Mouse (Mus musculus) left cerebral cortex, adult 2 months (tissue): ENCODE results near the gene Tmem200a. TPM values are rescaled to one million over a fixed set of nuclear protein-coding genes. Genes with fewer than 3 reads are reported as not detected.

Experiments used
- DNase-seq, 2 experiments: peaks; one replicate each; pipeline ENCODE4 v3.0.0; 2021 to 2022; ENCODE audit warnings: low spot score in 2 of 2, mixed read lengths in 1 of 2; ENCODE audit errors: extremely low spot score in 1 of 2
- H3K27ac ChIP-seq: fragments of 200-600 bp; 2 replicates; pipeline ENCODE4 v1.8.1; 2022
- H3K4me3 ChIP-seq: fragments of 200-600 bp; 2 replicates; pipeline ENCODE4 v1.8.1; 2022
- CTCF ChIP-seq: fragments of 200-600 bp; IDR thresholded peaks from 2 replicates; pipeline ENCODE4 v1.8.1; 2022; ENCODE audit warnings: antibody characterized with exemption, mild to moderate bottlenecking, moderate library complexity
- intact Hi-C: fragments of 180-260 bp; cut with DNase I; formaldehyde crosslinking; loops from one replicate; pipeline ENCODE4 v1.15.1; 2025
- long read RNA-seq, 2 experiments: library from polyadenylated mRNA; stranded (forward); transcript quantifications; one replicate each; pipeline ENCODE4 v2.0.0; 2021; ENCODE audit warnings: borderline mapping rate in 2 of 2
- total RNA-seq, 2 experiments: library from RNA; stranded (reverse); gene quantifications; 2 replicates each; pipeline ENCODE4 v1.2.3; 2021

The Tmem200a gene
- total RNA-seq: 10 to 100 TPM; 18.3 to 21.0 TPM
- long read RNA-seq, experiment 1, full-length matches to known transcripts: 21 of 23 reads
- long read RNA-seq, experiment 1, partial matches to known transcripts: 2 of 23 reads
- long read RNA-seq, experiment 1, other reads (novel, unspliced or antisense): 0 of 23 reads
- long read RNA-seq, experiment 2, full-length matches to known transcripts: 14 of 16 reads
- long read RNA-seq, experiment 2, partial matches to known transcripts: 0 of 16 reads
- long read RNA-seq, experiment 2, other reads (novel, unspliced or antisense): 2 of 16 reads

DNA sequence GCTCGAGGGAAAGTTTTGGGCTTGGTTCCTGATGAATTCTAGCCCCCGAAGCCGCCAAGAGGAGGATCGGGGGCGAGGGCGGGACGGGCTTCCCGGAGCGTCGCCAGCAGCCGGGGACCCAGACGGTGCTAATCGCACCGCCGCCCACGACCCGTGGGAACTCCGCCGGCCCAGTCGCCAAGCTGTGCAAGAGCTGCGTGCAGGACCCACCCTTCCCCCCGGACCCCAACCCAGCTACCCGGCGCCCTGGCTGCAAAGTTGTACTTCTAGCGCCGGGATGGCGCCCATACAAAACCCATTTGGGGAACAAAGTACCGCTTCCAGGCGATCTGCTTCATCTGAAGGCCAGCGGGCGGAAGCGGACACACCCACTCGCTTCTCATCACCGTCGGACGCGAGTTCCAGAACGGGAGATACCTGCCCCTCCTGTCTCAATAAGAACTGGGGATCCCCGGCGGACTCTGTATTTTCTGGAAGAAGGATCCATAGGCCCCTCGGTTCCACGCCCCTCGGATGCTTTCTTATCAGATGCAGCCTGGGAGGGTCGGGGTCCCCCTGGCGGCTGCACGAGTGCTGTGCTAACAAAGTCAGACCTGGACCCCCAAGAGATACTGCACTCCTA is at the start of gene Tmem200a:
Gene Tmem200a (minus strand): TSS at position 532 of the 622 bp plus-strand sequence.
- peak within 1 kb of the TSS; percentile 55 for H3K4me3 ChIP-seq
- intact Hi-C loops: loop anchor here (1.0 to 5.0 kb wide), 4 partner anchors 43 to 540 kb away; no protein-coding TSS in a partner anchor
- TF ChIP-seq CTCF: peak; percentile 75
- H3K27ac ChIP-seq: peak within 1 kb of the TSS; percentile 90
- peak; percentile 75 to 78 for DNase-seq

DNA sequence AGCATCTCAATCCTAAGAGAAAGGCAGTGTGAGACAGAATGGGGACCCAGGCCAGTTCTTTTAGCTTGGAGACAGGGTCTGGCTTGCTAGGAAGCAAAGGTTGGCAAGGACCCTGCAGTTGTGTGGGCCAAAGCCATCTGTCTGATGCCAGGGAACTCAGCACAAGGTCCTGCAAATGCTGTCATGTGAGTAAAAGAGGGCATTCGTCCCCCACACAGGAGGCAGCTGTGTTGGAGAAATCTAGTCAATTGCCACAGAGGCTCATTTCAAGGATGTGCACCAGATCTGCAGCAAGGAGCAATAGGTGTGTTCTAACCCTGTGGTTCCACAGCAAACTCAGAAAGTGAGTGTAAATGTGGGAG is 41.0 kb upstream of the Tmem200a start:
- DNase-seq: no peak
- no peak overlapping the region for H3K4me3 ChIP-seq
- H3K27ac ChIP-seq: peak overlapping the region; percentile 36; the same call in 1 of the 2 replicates
- no peak for TF ChIP-seq CTCF
- intact Hi-C loops: no loop called here

DNA sequence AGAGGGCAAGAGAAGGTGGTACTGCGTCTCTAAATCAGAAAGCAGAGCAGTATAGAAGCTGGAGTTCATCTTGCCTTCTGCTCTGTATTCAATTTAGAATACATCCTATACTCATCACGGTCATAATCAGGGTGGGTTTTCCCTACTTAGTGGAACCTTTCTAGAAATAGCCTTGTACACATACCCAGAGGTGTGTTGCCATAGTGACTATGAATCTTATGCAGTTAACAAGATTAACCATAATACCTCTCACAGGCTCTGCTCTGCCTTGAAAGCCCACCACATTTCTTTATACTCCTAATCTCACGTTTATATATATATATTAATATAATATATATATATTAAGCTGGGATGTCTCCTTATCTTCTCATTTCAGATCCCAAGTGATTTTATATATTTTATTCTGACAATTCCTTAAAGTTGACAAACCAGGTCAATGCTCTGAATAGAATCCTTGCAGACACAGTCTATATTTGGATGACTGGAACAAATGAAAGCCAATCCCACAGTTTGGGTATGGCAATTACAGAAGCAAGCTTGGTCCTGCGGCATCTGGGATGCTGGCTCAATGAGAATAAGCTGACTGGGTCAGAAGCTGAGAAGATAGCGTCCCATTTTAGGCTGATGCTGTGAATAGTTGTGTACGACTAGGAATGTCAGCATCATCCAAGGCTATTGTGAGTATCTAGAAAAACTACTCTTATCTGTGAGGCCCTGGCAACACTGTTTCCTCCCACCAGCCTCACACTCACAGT is 40.4 kb upstream of the Tmem200a start:
- TF ChIP-seq CTCF: no peak
- intact Hi-C loops: no loop called here
- Histone ChIP-seq H3K27ac (peak overlapping the region; percentile 36; the same call in 1 of the 2 replicates), H3K4me3 (no peak overlapping the region)
- no peak for DNase-seq

DNA sequence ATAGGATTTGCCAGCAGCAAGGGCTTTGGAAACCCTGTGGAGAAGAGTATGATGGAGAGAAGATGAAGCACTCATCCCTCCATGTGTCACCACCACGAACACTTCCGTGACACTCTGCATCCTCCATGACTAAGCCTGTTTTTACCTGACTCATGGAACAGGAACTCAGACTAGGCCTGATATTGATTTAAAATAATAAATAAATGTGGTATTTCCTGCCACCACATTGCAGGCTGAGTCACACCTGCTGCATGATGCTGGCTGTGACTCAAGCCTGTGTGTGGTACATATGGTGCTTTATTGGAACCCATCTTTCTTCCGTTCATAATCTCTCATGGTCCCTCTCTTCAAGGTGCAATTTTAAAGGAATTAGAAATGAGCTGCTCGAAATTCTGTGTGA is 35.6 kb upstream of the Tmem200a start:
- no peak for TF ChIP-seq CTCF
- Histone ChIP-seq H3K4me3 (no peak overlapping the region), H3K27ac (no peak overlapping the region)
- DNase-seq: no peak
- intact Hi-C loops: no loop called here

DNA sequence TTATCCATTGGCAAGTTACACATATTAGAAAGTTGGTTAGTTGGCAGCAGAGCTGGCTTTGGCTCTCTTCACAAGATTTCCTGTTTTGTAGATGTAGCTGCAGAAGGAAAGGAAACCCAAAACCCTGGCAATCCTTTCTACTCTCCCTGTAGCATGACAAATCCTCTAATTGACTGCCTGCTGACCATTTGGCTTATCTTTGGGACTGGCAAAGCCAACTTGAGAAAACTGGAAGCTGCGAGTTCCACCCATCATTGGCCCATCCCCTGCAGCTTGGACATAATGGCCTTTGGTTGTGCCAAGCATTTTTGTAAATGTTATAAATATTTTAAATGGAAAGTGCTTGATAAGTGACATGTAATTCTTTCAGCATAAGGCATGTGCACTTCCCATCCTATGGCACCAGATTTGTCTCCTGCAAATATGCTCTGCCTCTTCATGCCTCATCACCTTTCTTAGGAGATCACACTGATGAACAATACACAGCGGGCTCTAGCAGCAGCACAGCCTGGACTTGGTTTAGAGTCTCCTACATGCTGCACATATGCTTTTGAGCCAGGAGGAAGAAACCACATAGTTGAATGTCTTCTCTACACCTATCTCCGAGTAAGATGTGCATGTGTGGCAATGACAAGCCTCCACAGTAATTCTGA is 24.6 kb upstream of the Tmem200a start:
- TF ChIP-seq CTCF: no peak
- Histone ChIP-seq H3K4me3 (no peak overlapping the region), H3K27ac (no peak overlapping the region)
- DNase-seq: no peak
- intact Hi-C loops: no loop called here

DNA sequence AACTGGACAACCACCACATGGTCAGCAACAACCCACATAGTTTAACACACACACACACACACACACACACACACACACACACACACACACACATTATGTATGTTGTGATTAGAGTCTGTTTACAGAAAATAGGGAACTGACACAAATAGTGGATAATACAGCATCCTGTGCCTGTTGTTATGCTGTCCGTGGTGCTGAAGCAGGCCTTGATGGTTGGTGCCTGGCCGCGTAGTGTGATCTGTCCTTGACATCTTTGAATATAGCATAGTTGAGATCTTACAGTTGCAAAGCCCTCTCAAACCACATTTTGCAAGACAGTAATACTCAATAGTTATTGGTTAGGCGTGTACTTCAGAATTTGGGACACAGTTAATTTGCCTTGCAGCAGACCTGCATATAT is 3.2 kb upstream of the Tmem200a start:
- no peak for TF ChIP-seq CTCF
- no peak for DNase-seq
- H3K4me3 ChIP-seq: no peak overlapping the region
- H3K27ac ChIP-seq: no peak overlapping the region
- intact Hi-C loops: no loop called here

DNA sequence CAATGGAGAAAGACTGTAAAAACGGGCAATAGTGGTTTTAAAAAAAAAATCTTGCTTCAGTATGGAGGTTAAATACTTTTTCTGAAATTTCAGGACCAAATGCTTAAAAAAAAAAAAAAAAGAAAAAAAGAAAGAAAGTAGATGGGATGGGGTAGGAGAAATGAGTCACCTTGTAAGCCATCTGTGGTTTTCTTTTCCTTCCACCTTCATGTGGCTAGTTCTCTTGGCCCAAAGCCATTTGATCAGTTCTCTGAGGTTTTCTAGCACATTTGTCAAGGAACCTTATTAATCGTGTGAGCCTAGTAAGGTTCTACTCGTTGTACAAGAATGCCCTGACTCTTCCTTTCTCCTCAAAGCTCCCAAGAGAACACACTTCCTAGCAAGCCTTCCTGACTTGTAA is 826 bp upstream of the Tmem200a start:
- H3K4me3 ChIP-seq: no peak overlapping the region
- intact Hi-C loops: loop anchor here (2.0 to 5.0 kb wide), 3 partner anchors 82 to 541 kb away; no protein-coding TSS in a partner anchor
- H3K27ac ChIP-seq: no peak overlapping the region
- no peak for TF ChIP-seq CTCF
- DNase-seq: no peak

DNA sequence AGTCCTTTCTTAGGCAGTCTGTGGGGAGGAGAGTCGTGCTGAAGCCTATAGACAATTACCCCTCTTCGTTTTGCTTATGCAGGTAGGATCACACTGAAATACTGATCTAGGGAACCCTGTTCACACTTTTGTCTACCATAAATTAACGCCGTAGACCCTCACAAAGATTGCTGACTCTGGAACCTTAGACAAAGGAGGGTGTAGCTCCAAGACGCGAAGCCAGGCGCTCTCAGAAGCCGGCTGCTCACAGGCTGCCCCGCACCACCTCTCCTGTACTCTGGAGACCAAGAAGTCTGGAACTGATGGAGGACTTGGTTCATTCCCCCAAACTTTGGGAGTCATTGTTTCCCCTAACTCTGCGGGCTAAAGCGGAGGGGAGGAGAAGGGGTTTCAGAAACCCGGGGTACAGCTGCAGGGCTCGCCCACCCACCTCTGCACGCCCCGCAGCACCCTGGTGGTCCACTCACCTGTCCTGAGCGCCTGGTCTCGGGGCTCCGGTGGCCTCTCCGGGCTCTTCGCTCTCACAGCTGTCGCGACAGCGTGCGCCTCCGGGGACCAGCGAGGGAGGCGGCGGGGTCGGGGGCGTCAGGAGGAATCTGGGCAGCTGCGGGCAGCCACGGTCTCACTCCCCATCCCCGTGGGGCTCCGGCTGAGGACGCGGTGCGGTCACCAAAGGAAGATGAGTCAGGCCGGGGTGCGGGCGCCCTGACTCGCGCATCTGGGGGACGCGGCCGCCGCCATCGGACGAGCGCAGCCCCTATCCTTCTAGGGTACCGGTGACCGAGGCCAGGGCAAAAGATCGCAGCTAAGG is 976 bp downstream of the Tmem200a start, which contains the start of gene Gm9767:
Gene Gm9767 (plus strand): TSS at position 585 of the 811 bp plus-strand sequence.
- no peak for TF ChIP-seq CTCF

DNA sequence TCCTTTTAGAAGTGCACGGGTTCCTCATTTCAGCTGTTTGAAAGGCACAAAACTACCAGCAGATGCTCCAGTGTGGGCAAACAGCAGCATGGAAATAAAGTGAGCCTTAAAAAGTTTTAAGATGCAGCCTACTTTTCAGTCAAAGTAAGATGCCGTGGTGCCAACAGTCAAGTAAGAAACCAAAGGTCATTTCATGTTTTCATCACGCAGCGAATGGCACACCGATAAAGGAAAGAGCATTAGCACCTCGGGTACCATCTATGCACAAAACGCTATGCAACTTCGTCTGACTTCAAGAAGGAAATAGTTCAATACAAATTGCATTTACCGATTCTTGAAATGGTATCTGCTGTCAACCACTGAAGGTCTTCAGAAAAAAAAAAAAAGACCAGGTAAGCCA is 1.9 kb downstream of the Tmem200a start:
- no peak for DNase-seq
- peak overlapping the region; percentile 55 for H3K4me3 ChIP-seq
- no peak for TF ChIP-seq CTCF
- intact Hi-C loops: loop anchor here (2.0 to 5.0 kb wide), 3 partner anchors 80 to 396 kb away; no protein-coding TSS in a partner anchor
- H3K27ac ChIP-seq: peak overlapping the region; percentile 36; the same call in 1 of the 2 replicates

More for the DNA sequence above, 976 bp downstream of the Tmem200a start, which contains the start of gene Gm9767:
- Histone ChIP-seq H3K27ac (peak within 1 kb of the TSS; percentile 90), H3K4me3 (peak within 1 kb of the TSS; percentile 55)
- DNase-seq: peak; percentile 35 to 49
- intact Hi-C loops: loop anchor here (1.0 to 5.0 kb wide), 5 partner anchors 43 to 539 kb away; no protein-coding TSS in a partner anchor

DNA sequence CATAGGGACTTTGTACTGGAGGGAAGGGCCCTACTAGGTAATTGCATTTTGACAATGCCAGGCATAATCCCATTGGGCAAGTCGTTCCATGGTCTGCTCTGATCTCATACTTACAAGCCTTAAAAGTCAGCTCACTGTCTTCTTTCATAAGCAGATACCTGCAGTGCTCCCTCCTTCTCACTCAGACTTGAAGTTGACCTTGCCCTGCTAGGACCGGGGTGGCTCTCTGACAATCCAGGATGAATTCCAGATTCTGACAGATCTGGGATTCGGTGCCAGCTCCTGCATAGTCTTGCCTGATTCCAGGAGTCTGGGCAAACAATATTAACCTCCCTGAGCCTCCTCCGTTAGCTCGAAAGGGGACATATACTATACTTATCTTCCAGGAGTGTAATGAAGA is 6.9 kb downstream of the Tmem200a start:
- Histone ChIP-seq H3K4me3 (no peak overlapping the region), H3K27ac (no peak overlapping the region)
- DNase-seq: no peak
- intact Hi-C loops: no loop called here
- TF ChIP-seq CTCF: no peak

DNA sequence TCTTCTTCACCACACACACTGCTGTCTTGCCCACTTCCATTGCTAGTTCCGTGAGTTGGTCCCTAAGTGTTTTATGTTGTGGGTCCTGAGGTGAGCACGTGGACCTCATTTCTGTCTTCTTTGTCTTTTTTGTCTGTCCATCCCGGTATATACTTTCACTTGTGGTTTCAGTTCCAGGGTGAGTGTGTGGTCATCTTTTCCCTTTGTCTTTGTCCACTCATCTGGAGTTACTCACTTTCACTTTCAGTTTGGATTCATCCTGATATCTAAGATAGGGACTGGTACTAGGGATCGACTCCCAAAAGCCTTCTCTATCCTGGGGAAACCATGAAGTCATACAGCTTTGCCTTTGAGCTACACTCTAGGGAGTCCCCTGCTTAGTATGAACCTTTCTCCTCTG is 15.8 kb downstream of the Tmem200a start:
- DNase-seq: no peak
- no peak for TF ChIP-seq CTCF

More for the DNA sequence above, 15.8 kb downstream of the Tmem200a start:
- Histone ChIP-seq H3K4me3 (no peak overlapping the region), H3K27ac (no peak overlapping the region)
- intact Hi-C loops: no loop called here
